Mouse (Mus musculus) embryonic facial prominence, embryonic 15.5 days (tissue): ENCODE results near the gene Serbp1. TPM values are rescaled to one million over a fixed set of nuclear protein-coding genes. Genes with fewer than 3 reads are reported as not detected.

Experiments
- ATAC-seq: fragments of 200-750 bp; cut with Nextera tagmentation; 2 replicates; pipeline ENCODE4 v1.8.0; 2017; ENCODE audit warnings: low read depth, moderate TSS enrichment; ENCODE audit not compliant: insufficient number of reproducible peaks, low FRiP score, low TSS enrichment
- H3K27ac ChIP-seq: fragments of 300-500 bp; sonication (generic); replicated peaks from 2 replicates; pipeline ENCODE4 v1.5.1; 2015; ENCODE audit warnings: mild to moderate bottlenecking, inconsistent platforms
- H3K27me3 ChIP-seq: fragments of 300-500 bp; sonication (generic); 2 replicates; pipeline ENCODE4 v1.6.1; 2015; ENCODE audit warnings: inconsistent platforms
- H3K36me3 ChIP-seq: fragments of 300-500 bp; sonication (generic); 2 replicates; pipeline ENCODE4 v1.6.1; 2015; ENCODE audit warnings: mild to moderate bottlenecking, inconsistent platforms
- H3K4me1 ChIP-seq: fragments of 300-500 bp; sonication (generic); 2 replicates; pipeline ENCODE4 v1.6.1; 2015; ENCODE audit warnings: inconsistent platforms
- H3K4me2 ChIP-seq: fragments of 300-500 bp; sonication (generic); replicated peaks from 2 replicates; pipeline ENCODE4 v1.6.1; 2015; ENCODE audit warnings: mild to moderate bottlenecking, inconsistent platforms
- H3K4me3 ChIP-seq: fragments of 300-500 bp; sonication (generic); replicated peaks from 2 replicates; pipeline ENCODE4 v1.5.1; 2015; ENCODE audit warnings: mild to moderate bottlenecking, inconsistent platforms
- H3K9ac ChIP-seq: fragments of 300-500 bp; sonication (generic); 2 replicates; pipeline ENCODE4 v1.6.1; 2015; ENCODE audit warnings: inconsistent platforms
- H3K9me3 ChIP-seq: fragments of 300-500 bp; sonication (generic); replicated peaks from 2 replicates; pipeline ENCODE4 v1.6.1; 2016; ENCODE audit warnings: inconsistent platforms
- WGBS: fragments of 180-500 bp; shearing (Covaris S2); methylation state at CpG from one replicate; pipeline ENCODE4 v1.1.7; 2015; 5-methylcytosine and 5-hydroxymethylcytosine counted together
- polyA plus RNA-seq: library from polyadenylated mRNA; unstranded; fragments of >200 nt; fragmentation: Nextera tagmentation; extraction: Ambion mirVana; gene quantifications from 2 replicates; pipeline ENCODE4 v1.2.1, GENCODE M21; 2015

Gene Serbp1
- polyA plus RNA-seq, 1 experiment from 2014 or later = 399 TPM

- no peak for ATAC-seq
- H3K4me2 ChIP-seq = peak overlapping the region; percentile 49
- peak overlapping the region; percentile 98 for H3K9ac ChIP-seq
- H3K36me3 ChIP-seq = peaks cover 10% of the 10 kb centered on the region; the same call in 1 of the 2 replicates
- H3K9me3 ChIP-seq = no peaks in the 10 kb centered on the region
- 0% methylated on average over 2 of the region's 2 CpGs for WGBS
- no peaks in the 10 kb centered on the region for H3K4me1 ChIP-seq
- H3K27ac ChIP-seq = peak overlapping the region; percentile 90
- peak overlapping the region; percentile 99 for H3K4me3 ChIP-seq
- H3K27me3 ChIP-seq = no peaks in the 10 kb centered on the region
Observed at GRCm38 (mm10) chr6:67268245-67268612, 30.3 kb downstream of the Serbp1 start.

- Histone ChIP-seq H3K4me1 (no peaks in the 10 kb centered on the region), H3K9ac (no peak overlapping the region), H3K4me3 (peak overlapping the region; percentile 34), H3K27ac (no peak overlapping the region), H3K4me2 (peak overlapping the region; percentile 49), H3K9me3 (no peaks in the 10 kb centered on the region), H3K27me3 (no peaks in the 10 kb centered on the region), H3K36me3 (peaks cover 14% of the 10 kb centered on the region)
- WGBS = 6% methylated on average over 1 of the region's 1 CpGs
- ATAC-seq = no peak
Observed at GRCm38 (mm10) chr6:67268983-67269382, 31.0 kb downstream of the Serbp1 start.

GRCm38 (mm10) chr6:67269459-67269858, 31.5 kb downstream of the Serbp1 start:
- H3K4me1 ChIP-seq = no peaks in the 10 kb centered on the region
- peak overlapping the region; percentile 34 for H3K4me3 ChIP-seq
- H3K9me3 ChIP-seq = no peaks in the 10 kb centered on the region
- 21% methylated on average over 2 of the region's 2 CpGs for WGBS
- peak overlapping the region; percentile 49 for H3K4me2 ChIP-seq
- no peak overlapping the region for H3K9ac ChIP-seq
- no peak for ATAC-seq
- H3K36me3 ChIP-seq = peaks cover 16% of the 10 kb centered on the region
- no peak overlapping the region for H3K27ac ChIP-seq
- H3K27me3 ChIP-seq = no peaks in the 10 kb centered on the region

DNA sequence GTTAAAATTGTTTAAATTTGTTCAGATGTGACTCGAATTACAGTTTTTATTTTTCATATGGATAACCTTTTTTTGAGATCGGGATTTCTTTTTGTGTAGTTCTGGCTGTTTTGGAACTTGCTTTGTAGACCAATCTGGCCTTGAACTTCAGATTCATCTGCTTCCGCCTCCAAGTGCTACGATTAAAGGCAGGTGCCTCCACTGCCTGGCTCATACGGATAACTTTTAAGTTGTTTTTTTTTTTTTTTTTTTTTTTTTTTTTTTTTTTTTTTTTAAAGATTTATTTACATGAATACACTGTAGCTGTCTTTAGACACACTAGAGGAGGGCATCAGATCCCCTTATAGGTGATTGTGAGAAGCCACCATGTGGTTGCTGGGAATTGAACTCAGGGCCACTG, 40.0 kb downstream of the Serbp1 start:
- Histone ChIP-seq H3K27me3 (no peaks in the 10 kb centered on the region), H3K4me3 (no peak overlapping the region), H3K4me2 (no peak overlapping the region), H3K9ac (no peak overlapping the region), H3K9me3 (no peaks in the 10 kb centered on the region), H3K4me1 (no peaks in the 10 kb centered on the region), H3K36me3 (peaks cover 47% of the 10 kb centered on the region), H3K27ac (no peak overlapping the region)
- no peak for ATAC-seq
- 74% methylated on average over 5 of the region's 5 CpGs for WGBS

DNA sequence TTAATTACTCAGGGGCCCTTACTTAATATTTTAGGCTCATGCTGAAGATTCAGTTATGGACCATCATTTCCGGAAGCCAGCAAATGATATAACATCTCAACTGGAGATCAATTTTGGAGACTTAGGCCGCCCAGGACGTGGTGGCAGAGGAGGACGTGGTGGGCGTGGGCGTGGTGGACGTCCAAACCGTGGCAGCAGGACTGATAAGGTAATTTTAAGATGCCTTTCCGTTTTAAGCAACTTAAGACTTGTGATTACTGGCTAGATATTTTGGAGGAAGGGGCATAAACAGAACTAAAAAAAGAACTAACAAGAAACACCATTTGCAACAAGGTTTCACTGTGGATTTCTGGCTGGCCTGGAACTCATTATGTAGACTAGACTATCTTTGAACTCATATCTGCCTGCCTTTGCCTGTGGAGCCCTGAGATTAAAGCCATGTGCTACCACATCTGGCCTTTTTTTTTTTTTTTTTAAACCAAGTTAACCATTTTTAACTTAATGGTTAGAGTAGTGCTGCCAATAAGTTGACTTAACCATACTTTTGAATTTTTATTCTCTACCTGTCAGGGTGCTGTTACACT, 43.7 kb downstream of the Serbp1 start:
- 51% methylated on average over 9 of the region's 9 CpGs for WGBS
- Histone ChIP-seq H3K9ac (no peak overlapping the region), H3K4me3 (no peak overlapping the region), H3K4me1 (no peaks in the 10 kb centered on the region), H3K27me3 (no peaks in the 10 kb centered on the region), H3K4me2 (no peak overlapping the region), H3K36me3 (peaks cover 43% of the 10 kb centered on the region), H3K27ac (no peak overlapping the region), H3K9me3 (no peaks in the 10 kb centered on the region)
- no peak for ATAC-seq

DNA sequence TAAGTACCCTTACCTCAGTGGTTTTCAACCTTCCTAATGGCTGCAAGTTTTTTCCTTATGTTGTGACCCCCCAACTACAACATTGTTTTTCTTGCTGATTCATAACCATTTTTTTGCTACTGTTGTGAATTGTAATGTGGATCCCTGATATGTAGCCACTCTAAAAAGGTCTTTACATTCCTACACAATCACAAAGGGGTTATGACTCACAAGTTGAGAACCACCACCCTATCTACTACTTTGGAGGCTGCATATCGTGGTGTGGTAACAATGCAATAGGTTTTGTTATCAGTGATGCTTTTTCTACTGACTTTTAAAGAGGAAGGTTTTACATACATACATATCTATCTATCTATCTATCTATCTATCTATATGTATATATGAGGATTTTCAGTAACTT, 44.9 kb downstream of the Serbp1 start:
- H3K4me3 ChIP-seq = no peak overlapping the region
- peaks cover 34% of the 10 kb centered on the region for H3K36me3 ChIP-seq
- H3K4me1 ChIP-seq = no peaks in the 10 kb centered on the region
- ATAC-seq = no peak
- no peaks in the 10 kb centered on the region for H3K9me3 ChIP-seq
- no peaks in the 10 kb centered on the region for H3K27me3 ChIP-seq
- 74% methylated on average over 1 of the region's 1 CpGs for WGBS
- H3K4me2 ChIP-seq = no peak overlapping the region
- no peak overlapping the region for H3K9ac ChIP-seq
- no peak overlapping the region for H3K27ac ChIP-seq

DNA sequence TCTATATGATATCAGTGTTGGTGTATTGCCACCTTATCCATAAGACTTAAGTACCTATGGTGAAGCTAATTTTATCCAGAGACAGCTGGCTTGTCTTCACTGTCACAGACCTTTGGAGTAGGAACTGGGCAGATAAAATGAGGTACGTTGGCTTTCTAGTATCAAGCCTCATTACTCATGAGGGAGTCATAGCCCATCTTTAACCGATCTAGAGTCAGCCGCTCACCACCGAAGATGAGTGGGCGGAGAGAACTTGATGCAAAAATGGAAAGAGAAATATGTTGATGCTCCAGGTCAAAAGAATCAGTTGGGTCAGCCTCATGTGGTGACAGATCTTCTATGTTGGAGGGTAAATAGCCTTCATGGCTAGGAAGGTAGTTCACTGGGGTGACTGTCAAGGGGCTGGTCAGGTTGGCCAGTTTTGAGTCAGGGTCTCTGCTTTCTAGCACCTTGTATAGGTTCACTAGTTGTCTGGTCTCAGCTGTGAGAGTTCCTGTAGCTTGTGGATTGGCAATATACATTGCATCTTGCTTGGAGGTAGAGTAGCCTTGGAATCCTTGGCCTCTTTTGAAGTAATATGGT, 54.2 kb downstream of the Serbp1 start:
- Histone ChIP-seq H3K36me3 (peaks cover 10% of the 10 kb centered on the region), H3K9ac (no peak overlapping the region), H3K9me3 (no peaks in the 10 kb centered on the region), H3K4me3 (no peak overlapping the region), H3K4me1 (no peaks in the 10 kb centered on the region), H3K27me3 (no peaks in the 10 kb centered on the region), H3K27ac (no peak overlapping the region), H3K4me2 (no peak overlapping the region)
- 76% methylated on average over 5 of the region's 5 CpGs for WGBS
- no peak for ATAC-seq

DNA sequence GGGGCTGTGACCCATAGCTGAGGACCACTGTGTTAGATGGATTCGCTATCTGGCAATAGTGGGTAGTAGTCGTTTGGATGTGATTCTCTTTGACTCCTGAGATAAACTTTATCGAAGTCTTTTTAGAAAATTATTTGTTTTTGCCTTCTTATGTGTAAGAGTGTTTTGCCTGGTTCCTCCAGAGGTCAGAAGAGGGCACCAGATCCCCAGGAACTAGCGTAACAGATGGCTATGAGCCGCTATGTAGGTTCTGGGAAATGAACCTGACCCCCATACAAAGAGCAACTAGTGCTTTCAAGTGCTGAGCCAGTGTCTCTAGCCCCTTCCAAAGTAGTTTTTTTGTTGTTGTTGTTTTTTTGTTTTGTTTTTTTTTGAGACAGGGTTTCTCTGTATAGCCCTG, 58.1 kb downstream of the Serbp1 start:
- WGBS = 48% methylated on average over 5 of the region's 5 CpGs
- no peaks in the 10 kb centered on the region for H3K27me3 ChIP-seq
- no peak overlapping the region for H3K9ac ChIP-seq
- no peaks in the 10 kb centered on the region for H3K36me3 ChIP-seq
- ATAC-seq = no peak
- H3K4me3 ChIP-seq = no peak overlapping the region
- H3K4me2 ChIP-seq = no peak overlapping the region
- H3K4me1 ChIP-seq = peaks cover 12% of the 10 kb centered on the region
- H3K27ac ChIP-seq = no peak overlapping the region
- H3K9me3 ChIP-seq = no peaks in the 10 kb centered on the region

GRCm38 (mm10) chr6:67298742-67299141, 60.8 kb downstream of the Serbp1 start:
- Histone ChIP-seq H3K9me3 (no peaks in the 10 kb centered on the region), H3K27me3 (no peaks in the 10 kb centered on the region), H3K27ac (no peak overlapping the region), H3K4me3 (no peak overlapping the region), H3K36me3 (no peaks in the 10 kb centered on the region), H3K4me2 (no peak overlapping the region), H3K9ac (no peak overlapping the region), H3K4me1 (peaks cover 17% of the 10 kb centered on the region)
- no peak for ATAC-seq
- 62% methylated on average over 5 of the region's 5 CpGs for WGBS

DNA sequence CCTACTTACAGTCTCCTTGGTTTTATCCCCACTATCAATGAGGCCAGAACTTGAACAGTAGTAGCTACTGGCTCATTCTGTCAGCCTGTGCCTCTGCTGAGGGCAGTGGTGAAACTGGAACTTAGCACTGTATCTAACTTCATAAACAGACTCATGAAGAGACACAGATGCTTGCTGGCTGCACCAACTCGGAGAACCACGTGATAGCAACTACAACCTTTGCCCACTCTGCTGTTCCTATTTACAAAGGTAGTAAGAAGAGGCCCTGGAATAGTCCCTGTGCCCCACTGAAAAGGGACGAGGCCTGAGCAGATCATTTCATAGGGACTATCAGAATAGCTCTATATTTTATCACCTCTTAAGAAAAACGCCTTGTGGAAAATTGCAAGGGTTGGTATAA, 62.3 kb downstream of the Serbp1 start:
- peaks cover 17% of the 10 kb centered on the region for H3K4me1 ChIP-seq
- no peaks in the 10 kb centered on the region for H3K27me3 ChIP-seq
- no peaks in the 10 kb centered on the region for H3K36me3 ChIP-seq
- no peak overlapping the region for H3K4me3 ChIP-seq
- 46% methylated on average over 4 of the region's 4 CpGs for WGBS
- no peaks in the 10 kb centered on the region for H3K9me3 ChIP-seq
- H3K4me2 ChIP-seq = no peak overlapping the region
- no peak overlapping the region for H3K9ac ChIP-seq
- peak overlapping the region; percentile 68 for H3K27ac ChIP-seq
- ATAC-seq = no peak

DNA sequence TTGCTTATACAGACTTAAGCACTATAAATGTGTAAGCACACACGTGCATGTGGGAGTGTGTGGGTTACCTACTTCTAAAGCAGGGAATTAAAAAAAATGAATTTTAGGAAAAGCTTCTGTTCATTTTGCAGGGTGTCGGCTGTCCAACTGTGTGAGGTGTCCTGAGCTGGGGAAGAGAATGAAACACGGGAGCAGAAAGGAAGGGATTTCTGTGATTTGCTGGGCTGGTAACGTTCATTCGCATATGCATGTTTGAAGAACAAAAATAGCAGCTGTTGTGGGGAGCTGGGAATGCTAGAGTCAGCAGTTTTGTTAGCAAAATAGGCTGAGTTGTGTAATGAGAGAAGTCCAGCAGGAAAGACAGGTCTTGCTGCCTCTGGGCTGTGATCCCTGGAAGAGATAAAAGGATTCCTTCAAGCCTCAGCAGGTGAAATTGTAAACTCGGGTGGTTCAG, 62.8 kb downstream of the Serbp1 start:
- H3K36me3 ChIP-seq = no peaks in the 10 kb centered on the region
- H3K9me3 ChIP-seq = no peaks in the 10 kb centered on the region
- 31% methylated on average over 6 of the region's 6 CpGs for WGBS
- H3K9ac ChIP-seq = no peak overlapping the region
- no peak overlapping the region for H3K4me2 ChIP-seq
- H3K4me3 ChIP-seq = no peak overlapping the region
- peaks cover 17% of the 10 kb centered on the region for H3K4me1 ChIP-seq
- H3K27ac ChIP-seq = peak overlapping the region; percentile 68
- no peak for ATAC-seq
- no peaks in the 10 kb centered on the region for H3K27me3 ChIP-seq

GRCm38 (mm10) chr6:67301230-67301629, 63.3 kb downstream of the Serbp1 start:
- H3K27ac ChIP-seq = peak overlapping the region; percentile 58
- H3K9ac ChIP-seq = no peak overlapping the region
- no peak for ATAC-seq
- H3K4me2 ChIP-seq = no peak overlapping the region
- 75% methylated on average over 3 of the region's 3 CpGs for WGBS
- H3K4me3 ChIP-seq = no peak overlapping the region
- no peaks in the 10 kb centered on the region for H3K9me3 ChIP-seq
- H3K27me3 ChIP-seq = no peaks in the 10 kb centered on the region
- no peaks in the 10 kb centered on the region for H3K36me3 ChIP-seq
- peaks cover 17% of the 10 kb centered on the region for H3K4me1 ChIP-seq
